Mouse (Mus musculus): ENCODE data around the gene Dync1h1.
"Not testable (repeated sequence)": the region's sequence is repeated elsewhere in the genome, so short reads cannot be mapped to it uniquely, and the experiment has no call there.

The Dync1h1 gene

DNA sequence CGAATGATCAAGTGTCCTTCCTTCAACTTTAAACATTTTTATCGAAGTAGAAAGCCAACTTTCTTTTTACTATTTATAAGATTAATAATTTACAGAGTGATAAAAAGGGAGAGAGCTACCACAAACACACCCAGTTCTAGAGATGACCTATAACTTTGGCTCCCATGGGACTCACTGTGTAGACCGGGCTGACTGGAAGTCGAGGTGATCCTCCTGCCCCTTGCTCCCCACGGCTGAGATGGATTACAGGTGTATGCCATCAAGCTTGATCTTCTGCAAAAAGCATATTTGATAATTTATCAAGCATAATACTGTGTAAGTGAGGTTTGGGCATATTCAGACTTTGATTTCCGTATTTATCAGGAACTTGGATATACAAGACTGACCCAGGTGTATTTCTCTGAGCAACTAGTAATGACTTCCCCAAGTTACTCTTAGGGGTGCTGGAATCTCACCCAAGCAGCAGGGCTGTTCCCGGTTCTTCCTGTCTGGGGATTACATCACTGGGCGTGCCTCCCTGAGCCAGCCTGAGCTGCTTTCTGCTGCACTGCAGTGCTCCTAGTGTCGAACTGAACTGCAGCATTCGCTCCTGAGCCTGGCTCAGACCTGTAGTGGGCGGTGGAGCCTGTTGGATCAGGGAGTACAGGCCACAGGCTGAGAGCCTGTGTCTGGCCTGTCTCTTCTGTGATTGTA is 7.4 kb downstream of the Dync1h1 start:
- no peak for DNase-seq

GRCm38 (mm10) chr12:110609153-110609497 is 7.9 kb downstream of the Dync1h1 start:
- DNase-seq: no peak

DNA sequence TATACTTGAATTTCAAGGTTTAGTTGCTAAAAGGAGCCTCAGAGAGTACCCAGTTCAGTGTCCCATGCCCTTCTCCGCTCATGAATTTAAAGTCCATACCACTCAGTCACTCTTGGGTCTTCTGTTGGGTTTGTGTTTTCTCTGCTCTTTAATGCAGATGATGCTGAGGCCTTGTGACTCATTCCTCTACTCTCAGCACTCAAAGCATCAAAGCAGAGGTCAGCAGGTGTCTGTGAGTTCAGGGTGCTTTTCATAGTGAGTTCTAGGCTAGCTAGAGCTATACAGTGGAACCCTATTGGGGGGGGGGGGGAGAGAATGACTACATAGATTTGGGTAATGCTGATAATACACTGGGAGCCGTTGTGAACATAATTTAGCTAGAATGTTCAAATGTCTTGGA is 9.5 kb downstream of the Dync1h1 start:
- no peak for DNase-seq

- no peak for DNase-seq
Observed at GRCm38 (mm10) chr12:110630056-110630455, 28.8 kb downstream of the Dync1h1 start.

GRCm38 (mm10) chr12:110636293-110636692 is 35.0 kb downstream of the Dync1h1 start:
- DNase-seq: no peak

DNA sequence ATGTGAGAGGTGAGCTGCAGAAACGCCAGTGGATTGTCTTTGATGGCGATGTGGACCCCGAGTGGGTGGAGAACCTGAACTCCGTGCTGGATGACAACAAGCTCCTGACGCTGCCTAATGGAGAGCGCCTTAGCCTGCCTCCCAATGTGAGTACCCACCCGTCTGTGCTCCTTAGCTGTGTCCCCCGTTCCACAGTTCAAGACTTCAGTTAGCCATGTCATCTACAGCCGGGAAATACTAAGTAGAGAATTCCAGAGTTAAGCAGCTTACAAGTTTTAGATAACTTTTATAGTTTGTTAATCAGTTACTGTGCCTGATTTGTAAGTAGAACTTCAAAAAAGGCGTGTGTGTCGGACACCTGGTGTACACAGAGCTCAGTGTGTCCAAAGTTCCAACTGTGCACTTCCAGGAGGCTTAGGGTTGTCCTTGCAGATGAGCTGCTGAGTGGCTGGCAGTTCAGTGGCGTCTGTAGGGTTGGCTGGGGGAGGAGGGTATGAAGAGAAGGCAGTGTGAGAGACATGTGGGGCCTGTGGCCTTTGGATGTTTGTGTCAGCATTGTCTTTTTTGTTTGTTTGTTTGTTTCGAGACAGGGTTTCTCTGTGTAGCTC is 36.4 kb downstream of the Dync1h1 start:
- DNase-seq: no peak

DNA sequence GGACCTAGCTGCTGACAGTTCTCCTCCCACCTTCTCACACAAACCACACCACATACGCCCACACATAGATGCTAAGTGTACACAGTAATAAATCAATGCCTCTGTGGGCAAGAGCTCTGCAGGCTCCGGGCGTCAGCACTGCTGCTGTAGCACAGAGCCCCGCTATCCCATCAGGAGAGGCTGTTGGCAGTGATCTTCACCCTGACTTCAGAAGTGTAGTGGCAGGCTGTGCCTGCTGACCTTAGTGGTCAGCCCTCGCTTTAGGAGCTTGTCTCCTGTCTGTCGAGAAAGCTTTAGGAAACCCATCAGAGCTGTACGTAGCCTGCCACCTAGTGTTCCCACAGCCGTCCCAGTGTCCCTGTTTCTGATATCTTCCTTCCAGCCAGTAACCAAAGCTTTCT is 49.0 kb downstream of the Dync1h1 start:
- no peak for DNase-seq

DNA sequence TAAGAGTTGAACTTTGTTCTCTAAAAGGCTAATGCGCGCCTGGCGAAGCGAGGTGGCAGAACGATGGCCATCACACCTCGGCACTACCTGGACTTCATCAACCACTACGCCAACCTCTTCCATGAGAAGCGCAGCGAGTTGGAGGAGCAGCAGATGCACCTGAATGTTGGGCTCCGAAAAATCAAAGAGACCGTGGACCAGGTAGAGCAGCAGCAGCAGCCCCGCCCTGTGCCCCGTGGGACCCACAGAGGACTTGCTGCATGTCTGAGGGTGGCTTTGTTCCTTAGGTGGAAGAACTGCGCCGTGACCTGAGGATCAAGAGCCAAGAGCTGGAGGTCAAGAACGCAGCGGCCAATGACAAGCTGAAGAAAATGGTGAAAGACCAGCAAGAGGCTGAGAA is 50.2 kb downstream of the Dync1h1 start:
- no peak for DNase-seq

GRCm38 (mm10) chr12:110661746-110662145 is 60.5 kb downstream of the Dync1h1 start:
- no peak for DNase-seq

- no peak for DNase-seq
Observed at GRCm38 (mm10) chr12:110667466-110668077, 66.3 kb downstream of the Dync1h1 start.

DNA sequence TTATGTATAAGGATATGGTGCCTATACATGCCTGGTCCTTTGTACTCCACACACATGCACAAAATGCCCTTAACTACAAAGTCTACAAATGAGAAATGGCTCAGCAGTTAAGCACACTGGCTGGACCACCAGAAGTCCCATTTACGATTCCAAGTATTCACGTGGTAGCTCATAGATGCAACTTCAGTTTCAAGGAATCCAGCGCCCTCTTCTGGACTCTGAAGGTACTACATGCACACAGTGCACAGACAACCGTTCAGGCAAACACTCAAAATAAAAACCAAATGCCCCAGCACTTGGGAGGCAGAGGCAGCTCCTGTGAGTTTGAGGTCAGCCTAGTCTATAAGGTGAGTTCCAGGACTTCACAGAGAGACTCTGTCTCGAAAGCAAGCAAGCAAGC is 73.0 kb downstream of the Dync1h1 start:
- DNase-seq: no peak

DNA sequence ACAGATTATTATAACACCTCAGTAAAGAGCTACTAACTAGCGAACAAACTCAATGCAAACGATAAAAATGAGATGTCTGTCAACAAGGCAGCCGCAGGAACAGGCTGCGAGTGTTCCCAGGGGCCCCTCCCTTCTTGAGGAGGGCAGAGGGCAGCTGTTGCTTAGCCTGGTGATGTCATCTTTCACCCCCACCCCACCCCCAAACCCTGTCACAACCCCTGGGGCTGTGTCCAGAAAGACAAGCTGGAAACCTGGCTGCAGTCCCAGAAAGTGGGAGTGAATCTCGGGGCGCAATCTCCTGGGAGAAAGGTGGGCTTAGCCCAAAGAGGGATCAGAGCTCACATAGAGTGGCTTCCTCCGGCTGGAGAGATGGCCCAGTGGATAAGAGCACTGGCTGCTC is 79.9 kb downstream of the Dync1h1 start:
- DNase-seq: no peak

- no peak for DNase-seq
Observed at GRCm38 (mm10) chr12:110681878-110682277, 80.6 kb downstream of the Dync1h1 start.

DNA sequence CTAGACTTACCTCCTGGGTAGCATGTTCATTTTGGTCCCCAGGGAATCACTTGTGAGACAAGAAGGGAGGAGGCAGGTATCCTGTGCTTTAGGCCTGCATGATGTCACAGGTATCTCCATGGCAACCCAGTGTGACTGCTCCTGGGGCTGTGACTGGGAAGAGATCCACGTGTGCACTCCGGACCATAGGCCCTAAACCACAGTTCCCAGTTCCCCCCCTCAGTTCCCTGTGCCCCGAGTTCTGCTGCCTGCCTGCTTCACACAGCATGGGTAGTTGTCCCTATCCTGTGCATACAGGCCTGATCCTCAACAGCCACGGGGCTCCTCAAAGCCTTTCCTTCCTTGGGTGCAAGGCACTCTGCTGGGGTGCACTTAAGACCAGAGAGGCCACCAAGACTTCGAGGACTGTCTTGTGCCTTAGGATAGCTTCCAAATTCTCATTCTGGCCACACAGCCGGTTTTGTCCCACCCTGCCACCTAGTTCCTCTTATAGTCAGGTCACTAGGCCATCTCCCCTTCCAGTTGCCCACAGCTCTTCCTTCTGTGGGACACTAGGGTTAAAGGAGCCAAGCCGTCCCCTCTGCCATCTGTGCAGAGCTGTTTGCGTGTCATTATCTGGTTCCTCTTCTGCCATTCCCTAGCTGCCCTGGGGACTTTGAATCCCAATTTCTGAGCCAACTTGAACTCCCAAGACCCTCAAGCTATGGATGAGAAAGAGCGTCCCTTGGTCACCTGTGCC is 81.5 kb downstream of the Dync1h1 start, which contains the start of gene 1700001K19Rik:
Gene 1700001K19Rik, minus strand, starts transcription at position 59 of the 739 bp plus-strand sequence.
- no peak for DNase-seq

- no peak for DNase-seq
Observed at GRCm38 (mm10) chr12:110683580-110683979, 82.3 kb downstream of the Dync1h1 start.

- DNase-seq: no peak
Observed at GRCm38 (mm10) chr12:110687894-110688734, 86.9 kb downstream of the Dync1h1 start.

DNA sequence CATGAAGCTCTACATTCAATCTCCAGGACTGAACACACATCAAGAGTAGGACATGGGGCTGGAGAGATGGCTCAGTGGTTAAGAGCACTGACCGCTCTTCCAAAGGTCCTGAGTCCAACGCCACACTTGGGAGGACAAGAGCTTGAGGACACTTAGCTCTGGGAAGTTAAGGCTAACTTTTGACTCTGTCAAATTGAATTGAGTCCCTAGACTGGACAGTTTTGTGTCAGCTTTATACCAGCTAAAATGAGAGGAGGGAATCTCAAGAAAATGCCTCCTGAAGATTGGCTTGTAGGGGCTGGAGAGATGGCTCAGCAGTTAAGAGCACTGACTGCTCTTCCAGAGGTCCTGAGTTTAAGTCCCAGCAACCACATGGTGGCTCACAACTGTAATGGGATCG is 87.7 kb downstream of the Dync1h1 start:
- DNase-seq: not testable (repeated sequence)

GRCm38 (mm10) chr12:110689919-110690643 is 88.8 kb downstream of the Dync1h1 start:
- DNase-seq: no peak

- not testable (repeated sequence) for DNase-seq
Observed at GRCm38 (mm10) chr12:110693378-110693777, 92.1 kb downstream of the Dync1h1 start.

DNA sequence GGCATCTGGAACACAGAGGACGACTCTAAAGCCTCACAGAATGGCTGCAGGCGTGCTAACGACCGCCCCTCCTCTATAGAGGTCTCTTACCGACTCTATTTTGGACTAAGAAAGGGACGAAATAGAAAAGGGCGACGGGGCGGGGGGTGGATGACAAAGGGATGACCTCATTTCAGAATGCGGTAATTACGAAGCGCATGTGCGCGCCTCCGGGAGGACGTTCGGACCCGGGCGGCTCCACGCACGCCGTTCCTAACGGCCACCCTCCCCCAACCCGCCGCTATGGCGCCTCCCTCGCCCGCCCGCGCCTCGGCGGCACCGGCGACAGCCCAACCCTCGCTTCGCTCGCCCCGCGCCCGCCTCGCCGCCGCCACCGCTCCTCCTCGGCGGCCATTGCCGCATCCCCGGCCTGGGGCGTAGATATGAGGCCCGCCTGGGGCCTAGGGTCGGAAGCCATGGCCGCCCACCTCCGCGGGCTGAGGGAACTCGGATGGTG is 94.5 kb downstream of the Dync1h1 start:
- DNase-seq: peak; percentile 30 to 44

- peak; percentile 95 to 96 for DNase-seq
Observed at GRCm38 (mm10) chr12:110696173-110696974, 95.1 kb downstream of the Dync1h1 start.

Data from thymus, adult 18-20 months (tissue).